Mouse (Mus musculus) frontal cortex, postnatal 14 days (tissue): ENCODE data around the gene Ankdd1a.

Source experiments
- DNase-seq, 2 experiments: peaks; one replicate each; pipeline ENCODE4 v3.0.0; 2022; ENCODE audit warnings: low spot score in 2 of 2

Gene Ankdd1a

DNA sequence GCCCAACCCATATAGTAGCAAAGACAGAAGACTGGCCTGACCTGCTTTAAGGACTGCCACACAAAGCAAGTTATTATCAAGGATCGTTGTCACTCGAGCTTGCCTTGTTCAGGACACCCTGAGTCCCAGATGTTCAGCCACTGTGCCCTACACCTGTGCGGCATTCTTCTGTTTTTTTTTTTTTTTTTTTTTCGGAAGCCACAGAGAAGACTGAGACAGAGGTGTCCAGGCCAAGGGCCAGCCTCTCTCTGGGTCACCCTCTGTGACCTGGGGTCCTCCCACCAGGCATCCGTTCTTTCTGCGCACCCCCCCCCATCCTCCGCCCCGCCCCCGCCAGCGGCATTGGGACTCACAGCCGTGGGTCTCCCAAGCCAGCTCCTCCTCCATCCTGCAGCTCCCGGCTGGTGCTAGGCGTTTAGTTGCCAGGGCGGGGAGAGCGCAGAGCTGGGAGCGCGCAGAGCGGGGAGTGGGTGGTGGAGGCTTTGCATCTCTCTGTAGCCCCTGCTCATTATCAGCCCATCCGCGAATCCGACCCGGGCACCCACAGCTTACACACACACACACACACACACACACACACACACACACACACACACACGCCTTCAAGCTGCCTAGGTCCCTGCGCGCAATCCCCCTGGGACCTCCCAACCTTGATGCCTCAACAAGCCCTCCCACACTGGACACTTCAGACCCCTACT lies at the start of gene Ankdd1a:
Ankdd1a (minus strand) TSS at position 387 of the 698 bp plus-strand sequence.
- peak; percentile 45 for DNase-seq

DNA sequence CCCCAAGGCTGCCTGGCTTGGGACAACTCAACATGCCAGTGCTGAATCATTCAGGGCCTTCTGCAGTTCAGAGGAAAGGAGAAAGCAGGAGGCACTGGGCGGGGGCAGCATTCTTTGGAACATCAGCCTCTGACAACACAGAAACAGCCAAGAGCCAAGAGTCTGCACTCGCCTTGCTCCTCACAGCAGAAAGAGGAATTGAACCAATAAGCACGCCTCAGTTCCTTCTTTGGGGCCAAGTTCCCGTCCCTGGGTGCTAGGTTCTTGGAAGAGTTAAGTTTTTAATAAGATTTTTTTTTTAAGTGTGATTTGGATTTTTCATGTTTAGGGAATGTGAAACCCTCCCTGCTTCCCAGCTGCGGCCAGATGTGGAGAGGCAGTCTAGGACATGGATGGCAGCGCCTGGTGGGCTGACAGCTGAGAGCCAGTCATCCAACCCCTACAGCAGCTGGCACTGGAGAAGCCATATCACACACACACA lies 49.5 kb upstream of the Ankdd1a start:
- no peak for DNase-seq

GRCm38 (mm10) chr9:65568787-65569186 lies 48.8 kb upstream of the Ankdd1a start:
- no peak for DNase-seq

GRCm38 (mm10) chr9:65564698-65565097 lies 44.7 kb upstream of the Ankdd1a start:
- DNase-seq = no peak

- no peak for DNase-seq
Observed at GRCm38 (mm10) chr9:65563073-65563472, 43.1 kb upstream of the Ankdd1a start.

DNA sequence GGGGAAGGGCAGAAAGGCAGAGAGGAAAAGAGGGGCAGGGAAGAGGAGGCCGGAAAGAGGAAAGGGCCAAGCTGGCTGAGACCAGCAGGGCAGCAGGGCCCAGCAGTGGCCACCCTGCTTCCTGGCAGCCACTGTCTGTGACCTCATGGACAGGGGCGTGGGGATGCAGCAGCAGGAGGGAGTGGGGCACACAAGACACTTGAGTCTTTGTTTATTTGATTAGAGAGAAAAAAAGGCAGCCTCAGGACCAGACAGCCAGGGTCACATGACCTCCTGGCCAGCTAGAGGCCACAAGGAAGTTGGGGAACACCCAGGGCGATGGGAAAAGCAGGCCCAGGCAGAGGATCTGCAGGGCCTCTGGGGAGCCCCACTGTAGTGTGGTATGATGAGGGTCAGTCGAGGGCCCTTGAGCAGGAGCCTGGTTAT lies 42.1 kb upstream of the Ankdd1a start:
- DNase-seq = peak; percentile 55 to 71

DNA sequence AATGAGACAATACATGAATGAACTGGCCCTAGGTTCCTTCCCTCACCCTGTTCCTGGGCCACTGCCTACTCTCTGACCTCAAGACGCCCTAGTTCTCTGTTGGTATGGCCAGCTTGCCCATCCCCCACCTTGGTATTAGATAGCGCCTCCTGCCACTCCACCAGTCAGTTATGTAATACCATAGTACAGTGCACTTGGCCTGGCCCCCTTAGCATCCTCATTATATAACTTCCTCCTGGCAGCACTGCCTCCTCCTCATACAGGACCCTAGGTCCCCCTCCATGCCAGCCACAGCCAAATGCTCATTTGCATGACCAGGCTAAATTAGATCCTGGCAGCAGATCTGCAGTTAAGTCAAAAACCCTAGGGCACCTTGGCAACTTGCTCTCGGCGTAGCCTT lies 41.0 kb upstream of the Ankdd1a start:
- no peak for DNase-seq

GRCm38 (mm10) chr9:65558806-65559205 lies 38.8 kb upstream of the Ankdd1a start:
- no peak for DNase-seq

DNA sequence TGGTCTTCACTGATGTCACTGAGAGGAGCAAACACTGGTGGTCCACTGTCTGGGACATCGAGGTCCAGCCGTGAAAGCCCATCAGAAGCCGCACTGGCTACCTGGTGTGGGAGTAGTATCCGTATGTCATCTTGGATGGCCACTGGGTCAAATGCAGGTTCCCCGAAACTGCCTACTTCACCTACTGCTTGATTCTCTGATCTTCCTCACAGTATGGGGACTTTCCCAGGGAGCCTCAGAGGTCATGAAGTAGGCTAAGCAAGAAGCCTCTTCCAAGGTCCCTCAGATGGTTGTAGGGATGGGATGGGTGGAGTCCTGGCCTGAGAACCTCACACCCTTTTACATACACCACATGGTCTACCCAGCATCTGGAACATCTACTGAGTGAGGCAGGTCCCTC lies 37.0 kb upstream of the Ankdd1a start:
- no peak for DNase-seq

- no peak for DNase-seq
Observed at GRCm38 (mm10) chr9:65556349-65556748, 36.4 kb upstream of the Ankdd1a start.

GRCm38 (mm10) chr9:65555621-65556020 lies 35.6 kb upstream of the Ankdd1a start:
- DNase-seq = no peak

DNA sequence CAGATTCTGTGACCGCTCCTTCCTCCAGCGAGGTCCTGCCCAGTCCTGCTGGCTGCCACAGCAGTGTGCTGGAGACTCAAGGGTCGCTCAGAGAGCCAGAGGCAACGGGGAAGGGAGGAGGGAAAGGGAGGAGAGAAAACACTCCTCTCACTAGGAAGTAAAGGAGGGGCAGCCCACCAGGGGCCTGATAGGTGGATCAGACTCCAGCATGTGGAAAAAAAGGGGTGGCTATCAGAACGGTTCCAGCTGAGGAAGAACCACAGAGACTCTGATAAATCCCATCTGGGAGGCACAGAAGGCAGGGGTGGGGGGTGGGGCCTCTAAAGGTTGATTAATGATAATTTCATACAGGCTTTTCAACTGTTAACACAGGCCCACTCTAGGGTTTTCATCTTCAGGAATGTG lies 35.0 kb upstream of the Ankdd1a start:
- no peak for DNase-seq

- no peak for DNase-seq
Observed at GRCm38 (mm10) chr9:65552711-65553110, 32.7 kb upstream of the Ankdd1a start.

DNA sequence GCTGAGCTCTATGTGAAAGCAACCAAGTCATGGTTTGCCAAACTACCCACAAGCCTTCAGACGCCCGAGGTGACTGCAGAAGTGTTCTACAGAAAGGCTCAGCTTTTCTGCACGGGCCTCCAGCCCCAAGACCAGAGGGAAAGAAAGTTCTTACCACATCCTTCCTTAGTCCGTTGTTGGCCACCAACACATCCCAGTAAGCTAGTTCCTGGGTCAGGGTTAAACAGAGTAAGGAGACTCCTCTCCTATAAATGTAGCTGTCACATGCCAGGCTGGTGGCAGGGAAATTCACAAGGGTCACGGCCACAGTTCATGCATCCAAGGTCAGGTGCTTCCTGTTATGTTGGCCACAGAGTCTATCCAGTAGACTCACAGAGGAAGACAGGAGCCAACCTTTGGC lies 32.1 kb upstream of the Ankdd1a start:
- no peak for DNase-seq

- no peak for DNase-seq
Observed at GRCm38 (mm10) chr9:65551035-65551434, 31.0 kb upstream of the Ankdd1a start.

DNA sequence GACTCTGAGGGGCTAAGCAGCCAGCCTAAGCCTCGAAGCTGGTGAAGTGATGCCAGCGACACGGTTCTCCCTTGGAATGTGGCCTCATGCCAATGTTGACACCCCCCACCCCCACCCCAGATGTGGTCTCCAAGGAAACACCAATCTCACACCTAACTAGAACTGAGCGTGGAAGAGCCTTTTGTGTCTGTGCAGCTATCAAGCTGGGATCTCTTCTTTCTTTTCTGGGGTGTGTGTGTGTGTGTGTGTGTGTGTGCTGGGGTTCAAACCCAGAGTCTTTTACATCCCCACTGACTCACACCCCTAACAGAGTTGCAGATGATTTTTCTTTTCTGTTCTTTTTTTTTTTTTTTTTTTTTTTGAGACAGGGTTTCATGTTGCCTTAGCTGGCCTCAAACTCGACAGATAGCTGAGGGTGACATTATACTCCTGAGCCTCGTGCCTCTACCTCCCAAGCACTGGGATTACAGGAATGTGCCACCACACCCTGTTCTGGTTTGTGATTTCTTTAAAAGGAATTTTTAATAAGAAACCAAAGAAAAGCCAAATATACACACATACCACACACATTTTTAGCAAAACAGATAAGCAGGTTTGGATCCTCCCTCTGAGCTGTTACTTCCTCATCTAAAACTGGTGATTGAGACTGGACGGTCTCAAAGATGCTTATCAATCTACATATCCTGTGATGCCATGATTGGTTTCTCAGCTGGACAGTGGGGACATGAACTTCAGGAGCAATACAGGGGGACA lies 30.3 kb upstream of the Ankdd1a start:
- no peak for DNase-seq

DNA sequence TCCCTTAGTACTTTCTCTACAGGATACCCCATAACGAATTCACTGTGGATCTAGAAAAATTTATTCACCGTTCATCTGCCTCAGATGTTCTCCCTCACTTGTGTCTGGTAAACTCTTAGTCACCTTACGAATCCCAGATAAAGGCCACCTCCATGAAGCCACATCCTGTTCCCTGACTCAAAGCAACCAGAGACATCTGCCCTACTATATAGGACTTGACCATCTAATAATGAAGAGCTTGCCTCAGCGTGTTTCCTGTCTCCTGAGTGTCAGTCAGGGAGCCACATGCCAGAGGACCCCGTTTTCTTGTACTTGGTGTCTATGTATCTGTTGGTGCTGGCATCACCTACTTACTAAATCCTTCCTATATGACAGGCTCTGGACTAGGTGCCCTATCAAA lies 29.6 kb upstream of the Ankdd1a start:
- DNase-seq = no peak

DNA sequence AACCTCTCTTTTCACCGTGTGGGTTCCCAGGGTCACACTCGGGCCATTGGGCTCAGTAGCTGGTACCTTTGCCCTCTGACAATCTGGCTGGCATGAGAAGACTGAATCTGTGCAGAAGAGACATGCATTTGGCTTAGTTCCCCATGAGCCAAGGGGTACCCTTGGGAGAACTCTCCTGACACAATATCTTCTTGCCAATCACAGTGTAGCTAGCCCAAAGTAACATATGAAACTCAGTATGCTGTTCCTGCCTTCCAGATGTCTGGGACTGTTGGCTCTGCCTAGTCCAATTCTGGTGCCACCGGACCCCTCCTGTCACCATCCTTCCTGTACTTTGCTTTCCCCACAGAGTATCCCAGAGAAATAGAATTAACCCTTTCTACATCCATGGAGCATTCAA lies 29.1 kb upstream of the Ankdd1a start:
- no peak for DNase-seq

DNA sequence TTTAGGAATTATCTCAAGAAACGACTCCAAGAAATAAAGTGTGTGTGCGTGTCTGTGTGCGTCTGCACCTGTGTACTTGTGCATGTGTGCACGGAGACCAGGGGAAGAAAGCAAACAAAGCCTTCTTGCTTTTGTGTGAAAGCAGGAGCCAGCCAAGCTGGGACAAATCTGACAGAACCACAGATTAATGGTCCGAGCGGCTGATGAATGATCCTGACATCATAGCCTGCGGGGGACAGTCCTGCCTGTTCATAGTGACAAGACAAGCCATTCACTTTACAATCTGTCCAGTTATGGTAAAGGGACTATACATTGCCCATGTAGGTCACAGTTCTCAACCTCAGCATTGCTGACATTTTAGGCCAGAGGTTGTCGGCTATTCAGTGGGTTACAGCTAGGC lies 28.3 kb upstream of the Ankdd1a start:
- no peak for DNase-seq

DNA sequence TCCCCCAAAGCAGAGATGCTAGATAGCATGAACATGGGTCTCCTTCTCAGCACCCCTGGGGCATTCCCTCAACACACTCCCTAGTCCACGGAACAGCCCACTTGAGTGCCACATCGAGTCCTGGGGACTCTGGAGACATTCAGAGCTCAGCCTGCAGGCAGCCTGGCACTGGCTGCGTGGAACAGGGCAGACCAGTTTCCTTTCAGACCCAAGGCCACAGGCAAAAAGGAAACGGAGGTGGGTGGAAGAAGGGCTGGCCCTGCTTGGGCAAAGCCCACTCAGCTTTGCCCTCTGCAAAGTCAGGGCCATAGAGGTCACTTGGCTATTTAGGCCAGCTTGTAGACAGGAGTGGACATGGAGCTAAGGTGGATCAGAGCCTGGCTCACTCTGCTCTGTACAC lies 27.9 kb upstream of the Ankdd1a start:
- no peak for DNase-seq

DNA sequence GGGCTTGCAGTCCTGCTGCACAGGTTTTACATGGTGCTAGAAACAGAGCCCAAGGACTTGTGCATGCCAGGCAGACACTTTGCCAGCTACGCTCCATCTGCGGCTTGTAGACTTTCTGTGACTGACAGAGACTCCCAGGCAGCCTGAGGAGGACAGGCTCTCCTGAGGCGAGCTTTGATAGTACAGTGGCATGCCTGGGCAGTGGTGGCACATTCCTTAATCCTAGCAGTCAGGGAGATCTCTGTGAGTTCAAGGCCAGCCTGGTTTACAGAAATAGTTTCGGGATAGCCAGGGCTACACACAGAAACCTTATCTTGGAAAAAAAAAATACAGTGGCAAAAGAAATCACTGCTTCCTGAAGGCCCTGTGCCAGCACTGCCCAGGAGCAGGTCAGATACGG lies 27.1 kb upstream of the Ankdd1a start:
- no peak for DNase-seq

GRCm38 (mm10) chr9:65546413-65546695 lies 26.4 kb upstream of the Ankdd1a start:
- DNase-seq = no peak

DNA sequence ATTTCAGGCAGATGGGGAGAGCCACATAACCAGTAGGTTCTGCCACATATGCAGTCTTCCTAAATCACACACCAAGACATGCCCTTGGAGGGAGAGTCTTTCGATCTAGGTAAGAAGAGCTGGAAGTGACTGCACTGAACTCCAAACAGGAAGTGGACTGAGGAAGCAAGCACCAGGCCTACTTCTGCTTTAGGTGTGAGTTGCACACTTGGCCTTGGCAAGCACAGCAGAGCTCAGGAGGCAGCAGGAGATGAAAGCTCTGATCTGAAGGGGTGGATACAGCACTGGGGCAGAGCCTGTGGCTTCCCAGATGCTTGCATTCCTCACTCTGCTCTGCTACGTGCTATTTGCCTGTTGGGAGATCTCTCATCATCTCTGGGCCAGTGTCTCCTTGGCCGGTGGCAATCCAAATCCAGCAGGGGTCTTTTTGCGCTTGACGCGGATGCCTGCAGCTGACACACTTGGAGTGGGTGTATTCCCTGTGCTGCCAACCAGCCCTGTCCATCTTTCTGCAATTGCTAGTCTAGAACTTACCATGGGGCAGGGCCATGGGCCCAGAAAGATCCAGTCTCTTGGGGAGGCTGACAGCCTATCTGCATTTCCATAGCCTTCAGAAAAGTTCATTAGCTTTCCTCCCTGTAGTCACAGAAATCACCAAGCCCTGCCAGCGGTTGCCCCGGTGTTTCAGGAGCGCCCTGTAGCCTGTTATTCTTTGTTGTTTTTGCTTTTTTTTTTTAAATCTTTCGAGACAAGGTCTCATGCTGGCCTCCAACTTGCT lies 25.8 kb upstream of the Ankdd1a start:
- no peak for DNase-seq
